Mouse (Mus musculus): ENCODE measurements at regions not wholly inside any gene's neighbourhood (a gene's known extent, or its start where the extent isn't known, plus 50 kb on each side); places are given as distances from the start of the nearest gene placed in this dataset.

DNA sequence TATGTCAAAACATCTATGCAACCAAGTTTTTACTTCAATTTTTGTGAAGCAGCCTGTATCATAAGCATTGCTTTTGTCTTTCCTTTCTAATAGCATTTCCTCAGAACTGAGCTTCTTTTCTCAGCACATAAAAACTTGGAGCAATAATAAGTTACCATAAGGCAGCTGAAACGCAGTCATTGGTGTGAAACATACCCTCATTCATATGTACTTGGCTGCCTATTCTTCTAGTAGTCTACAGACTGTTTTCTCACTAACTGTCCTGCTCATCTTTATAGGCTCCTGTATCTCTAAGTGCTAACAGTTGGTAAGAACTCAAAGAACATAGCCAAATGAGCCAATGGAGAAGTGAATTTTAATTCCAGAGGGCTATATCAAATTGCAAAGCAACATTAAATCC is 454.6 kb upstream of the Ptprd start:
- H3K36me3 ChIP-seq (ENCODE audit: control insufficient read depth, insufficient read depth, low read length): no peaks in the 10 kb centered on the region
- H3K4me3 ChIP-seq (ENCODE audit: low read depth, low read length): no peak overlapping the region
- DNase-seq (ENCODE audit: low spot score): no peak
- H3K4me1 ChIP-seq (ENCODE audit: control insufficient read depth, insufficient read depth, low read length): no peaks in the 10 kb centered on the region
- H3K4me2 ChIP-seq (ENCODE audit: low read depth): no peak overlapping the region
- no peak for ATAC-seq (ENCODE audit: insufficient read depth, low FRiP score, low TSS enrichment)
- no peaks in the 10 kb centered on the region for H3K27me3 ChIP-seq (ENCODE audit: control insufficient read depth, insufficient read depth, low read length)
- WGBS: 83% methylated on average over 1 of the region's 1 CpGs
- H3K9me3 ChIP-seq (ENCODE audit: control insufficient read depth, low read length): no peaks in the 10 kb centered on the region
- no peak overlapping the region for H3K9ac ChIP-seq (ENCODE audit: low read length)
- no peak overlapping the region for H3K27ac ChIP-seq (ENCODE audit: low read depth, low read length)

DNA sequence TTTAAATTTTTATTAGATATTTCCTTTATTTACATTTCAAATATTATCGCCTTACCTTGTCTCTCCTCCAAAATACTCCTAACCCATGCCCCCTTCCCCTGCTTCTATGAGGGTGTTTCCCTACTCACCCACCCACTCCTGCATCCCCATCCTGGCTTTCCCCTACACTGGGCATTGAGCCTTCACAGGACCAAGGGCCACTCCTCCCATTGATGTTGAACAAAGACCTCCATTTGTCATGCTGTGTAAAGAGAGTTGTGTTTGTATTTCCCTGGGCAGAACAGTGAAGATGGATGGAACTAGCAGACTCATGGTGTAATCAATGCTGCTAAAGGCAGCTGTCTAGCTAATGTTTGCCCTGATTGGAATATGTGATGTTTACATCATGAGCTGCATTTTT is 431.0 kb upstream of the Ptprd start:
- Histone ChIP-seq H3K27ac (ENCODE audit: low read depth, low read length) (no peak overlapping the region), H3K4me1 (ENCODE audit: control insufficient read depth, insufficient read depth, low read length) (no peaks in the 10 kb centered on the region), H3K9ac (ENCODE audit: low read length) (no peak overlapping the region), H3K4me2 (ENCODE audit: low read depth) (no peak overlapping the region), H3K9me3 (ENCODE audit: control insufficient read depth, low read length) (no peaks in the 10 kb centered on the region), H3K4me3 (ENCODE audit: low read depth, low read length) (no peak overlapping the region), H3K27me3 (ENCODE audit: control insufficient read depth, insufficient read depth, low read length) (no peaks in the 10 kb centered on the region), H3K36me3 (ENCODE audit: control insufficient read depth, insufficient read depth, low read length) (no peaks in the 10 kb centered on the region)
- WGBS: 53% methylated on average over 1 of the region's 1 CpGs
- DNase-seq (ENCODE audit: low spot score) (no peak), ATAC-seq (ENCODE audit: insufficient read depth, low FRiP score, low TSS enrichment) (peak; percentile 81)

DNA sequence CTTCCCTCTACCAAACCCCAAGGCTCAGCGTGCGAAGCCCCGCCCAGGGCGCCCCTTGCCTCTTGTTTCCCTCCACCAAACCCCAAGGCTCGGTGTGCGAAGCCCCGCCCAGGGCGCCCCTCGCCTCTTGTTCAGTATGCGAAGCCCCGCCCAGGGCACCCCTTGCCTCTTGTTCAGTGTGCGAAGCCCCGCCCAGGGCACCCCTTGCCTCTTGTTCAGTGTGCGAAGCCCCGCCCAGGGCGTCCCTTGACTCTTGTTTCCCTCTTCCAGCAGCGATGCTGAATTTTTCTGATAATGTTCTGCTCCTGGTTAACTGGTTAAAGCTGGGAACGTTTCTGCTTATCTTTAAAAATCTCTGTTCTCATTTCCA is 394.7 kb upstream of the Ptprd start:
- no peaks in the 10 kb centered on the region for H3K36me3 ChIP-seq (ENCODE audit: control insufficient read depth, insufficient read depth, low read length)
- DNase-seq (ENCODE audit: low spot score) (peak; percentile 29), ATAC-seq (ENCODE audit: insufficient read depth, low FRiP score, low TSS enrichment) (peak; percentile 89)
- H3K27me3 ChIP-seq (ENCODE audit: control insufficient read depth, insufficient read depth, low read length): no peaks in the 10 kb centered on the region
- WGBS: 12% methylated on average over 18 of the region's 18 CpGs
- peak overlapping the region; percentile 24 for H3K9ac ChIP-seq (ENCODE audit: low read length)
- H3K9me3 ChIP-seq (ENCODE audit: control insufficient read depth, low read length): no peaks in the 10 kb centered on the region
- H3K4me3 ChIP-seq (ENCODE audit: low read depth, low read length): peak overlapping the region; percentile 20
- no peaks in the 10 kb centered on the region for H3K4me1 ChIP-seq (ENCODE audit: control insufficient read depth, insufficient read depth, low read length)
- H3K27ac ChIP-seq (ENCODE audit: low read depth, low read length): no peak overlapping the region
- peak overlapping the region; percentile 39 for H3K4me2 ChIP-seq (ENCODE audit: low read depth)

DNA sequence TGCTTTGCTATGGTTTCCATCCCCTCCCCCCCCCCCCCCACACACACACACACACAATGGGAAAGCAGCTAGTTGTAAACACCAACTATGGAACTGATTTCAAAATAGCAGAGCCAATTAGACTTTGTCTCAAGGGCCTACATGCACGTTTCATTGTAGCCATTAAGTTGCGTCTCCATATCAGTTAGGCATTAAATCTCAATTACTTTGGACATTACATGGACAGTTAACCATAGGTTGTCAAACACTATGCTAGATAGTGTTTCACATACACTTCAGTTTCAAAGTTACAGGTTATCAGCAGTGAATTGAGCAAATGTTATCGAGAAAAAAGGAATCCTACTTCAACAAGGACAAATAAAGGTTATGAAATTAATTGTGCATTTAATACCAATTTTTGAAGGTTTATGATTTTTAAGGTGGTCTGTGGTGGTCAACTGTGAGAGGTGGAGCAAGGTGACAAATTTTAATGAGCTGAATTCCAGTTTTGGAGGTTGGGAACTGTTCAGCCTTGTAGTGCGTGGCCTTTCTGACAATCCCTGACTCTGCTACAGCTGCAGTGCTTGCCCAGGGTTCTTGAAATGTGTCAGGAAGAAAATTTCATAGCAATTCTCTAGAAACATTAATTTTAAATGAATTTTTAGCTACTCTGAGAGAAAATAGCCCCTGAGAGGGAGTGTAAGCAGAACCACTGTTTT is 394.2 kb upstream of the Ptprd start:
- DNase-seq (ENCODE audit: low spot score) (no peak), ATAC-seq (ENCODE audit: insufficient read depth, low FRiP score, low TSS enrichment) (peak; percentile 39; the same call in 1 of the 2 replicates)
- Histone ChIP-seq H3K36me3 (ENCODE audit: control insufficient read depth, insufficient read depth, low read length) (no peaks in the 10 kb centered on the region), H3K4me3 (ENCODE audit: low read depth, low read length) (peak overlapping the region; percentile 20), H3K9ac (ENCODE audit: low read length) (peak overlapping the region; percentile 24), H3K27ac (ENCODE audit: low read depth, low read length) (no peak overlapping the region), H3K4me2 (ENCODE audit: low read depth) (peak overlapping the region; percentile 39), H3K4me1 (ENCODE audit: control insufficient read depth, insufficient read depth, low read length) (no peaks in the 10 kb centered on the region), H3K9me3 (ENCODE audit: control insufficient read depth, low read length) (no peaks in the 10 kb centered on the region), H3K27me3 (ENCODE audit: control insufficient read depth, insufficient read depth, low read length) (no peaks in the 10 kb centered on the region)
- 81% methylated on average over 4 of the region's 4 CpGs for WGBS

DNA sequence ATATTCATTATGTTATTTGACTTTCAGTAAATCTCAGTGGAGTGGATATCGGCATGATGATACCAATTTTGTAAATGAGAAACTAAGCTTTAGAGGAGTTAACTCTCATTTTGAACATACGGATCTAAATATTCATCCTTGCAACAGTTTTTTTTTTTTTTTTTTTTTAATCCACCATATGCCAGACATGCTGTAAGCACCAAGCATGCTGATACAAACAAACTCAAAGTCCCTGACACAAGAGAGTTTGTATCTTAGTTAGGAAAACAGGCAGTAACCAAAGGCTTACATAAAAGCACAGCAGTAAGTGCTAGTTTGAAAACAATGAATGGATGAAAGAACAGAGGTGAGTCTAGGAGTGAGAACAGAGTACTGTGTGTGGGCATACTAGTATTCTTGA is 369.8 kb upstream of the Ptprd start:
- Histone ChIP-seq H3K4me3 (ENCODE audit: low read depth, low read length) (no peak overlapping the region), H3K27me3 (ENCODE audit: control insufficient read depth, insufficient read depth, low read length) (no peaks in the 10 kb centered on the region), H3K4me2 (ENCODE audit: low read depth) (no peak overlapping the region), H3K9me3 (ENCODE audit: control insufficient read depth, low read length) (no peaks in the 10 kb centered on the region), H3K9ac (ENCODE audit: low read length) (no peak overlapping the region), H3K4me1 (ENCODE audit: control insufficient read depth, insufficient read depth, low read length) (no peaks in the 10 kb centered on the region), H3K36me3 (ENCODE audit: control insufficient read depth, insufficient read depth, low read length) (no peaks in the 10 kb centered on the region), H3K27ac (ENCODE audit: low read depth, low read length) (no peak overlapping the region)
- ATAC-seq (ENCODE audit: insufficient read depth, low FRiP score, low TSS enrichment) (no peak), DNase-seq (ENCODE audit: low spot score) (no peak)
- 94% methylated on average over 2 of the region's 2 CpGs for WGBS

DNA sequence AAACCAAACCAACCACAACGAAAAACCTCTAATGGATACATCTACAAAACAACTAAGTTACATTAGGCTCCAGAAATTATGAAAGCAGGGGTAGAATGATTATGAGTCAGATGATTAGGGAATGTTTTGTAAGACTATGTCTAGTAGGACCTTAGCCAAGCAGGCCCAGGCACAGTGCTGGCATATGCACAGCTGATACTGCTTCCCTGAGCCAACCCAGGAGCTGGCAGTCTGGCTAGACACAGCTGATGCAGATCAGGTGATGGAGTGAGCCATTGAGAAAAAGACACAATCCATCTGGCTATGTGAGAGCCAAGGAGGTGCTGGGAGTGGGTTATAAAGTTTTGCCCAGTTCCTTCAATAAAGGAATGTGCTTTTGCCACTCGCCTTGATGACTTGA is 353.6 kb upstream of the Ptprd start:
- ATAC-seq (ENCODE audit: insufficient read depth, low FRiP score, low TSS enrichment) (no peak), DNase-seq (ENCODE audit: low spot score) (no peak)
- no peak overlapping the region for H3K27ac ChIP-seq (ENCODE audit: low read depth, low read length)
- no peaks in the 10 kb centered on the region for H3K27me3 ChIP-seq (ENCODE audit: control insufficient read depth, insufficient read depth, low read length)
- WGBS: 93% methylated on average over 2 of the region's 2 CpGs
- no peak overlapping the region for H3K4me3 ChIP-seq (ENCODE audit: low read depth, low read length)
- no peaks in the 10 kb centered on the region for H3K4me1 ChIP-seq (ENCODE audit: control insufficient read depth, insufficient read depth, low read length)
- no peaks in the 10 kb centered on the region for H3K9me3 ChIP-seq (ENCODE audit: control insufficient read depth, low read length)
- no peaks in the 10 kb centered on the region for H3K36me3 ChIP-seq (ENCODE audit: control insufficient read depth, insufficient read depth, low read length)
- H3K4me2 ChIP-seq (ENCODE audit: low read depth): no peak overlapping the region
- no peak overlapping the region for H3K9ac ChIP-seq (ENCODE audit: low read length)

All from neural tube, embryonic 11.5 days (tissue).